Comparison of ENCODE assay signal across 9 mouse cellular contexts in the genomic region with DNA sequence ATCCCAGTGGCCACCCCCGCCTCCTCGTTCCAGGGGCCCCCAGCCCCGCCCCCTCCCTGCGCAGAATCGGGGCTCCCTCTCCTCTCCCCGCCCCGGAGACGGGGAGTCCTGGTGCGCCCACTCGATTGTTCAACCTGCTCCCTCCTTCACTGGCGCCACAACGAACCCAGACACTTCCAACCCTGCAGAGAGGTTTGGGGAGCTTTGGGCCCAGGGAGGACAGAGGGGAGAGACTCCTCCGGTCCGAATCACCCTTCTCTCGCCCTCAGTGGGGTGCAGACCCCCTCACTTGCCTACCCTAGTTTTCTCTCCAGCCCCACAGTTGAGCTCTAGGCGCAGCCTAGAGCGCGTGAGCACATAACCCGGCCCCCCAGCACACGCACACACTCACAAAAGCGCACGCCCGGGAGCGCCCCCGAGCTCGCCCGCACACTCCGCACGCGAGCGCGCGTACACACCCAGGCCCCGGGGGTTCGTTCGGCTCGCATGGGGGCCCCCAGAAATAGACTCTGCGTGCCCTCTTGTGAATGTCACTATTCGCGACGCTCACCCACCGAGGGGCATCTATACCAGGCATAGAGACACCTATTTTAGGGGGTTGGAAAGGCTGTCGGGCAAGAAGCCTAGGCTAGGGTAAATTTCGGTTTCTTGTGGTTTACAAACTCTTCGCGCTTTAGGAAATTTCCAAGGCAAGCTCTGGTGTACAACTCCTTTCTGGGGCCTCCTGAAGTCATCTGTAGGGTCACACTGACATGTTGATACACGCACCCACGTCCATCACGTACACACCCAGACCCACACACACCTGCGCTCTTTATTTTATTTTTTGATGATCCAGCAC. TPM values are rescaled to one million over a fixed set of nuclear protein-coding genes. Genes with fewer than 3 reads are reported as not detected.
A peak's percentile ranks its signal among the peaks of the same experiment; 100 is the strongest.
DNase-seq lines count a peak whose midpoint lies in the region; ATAC-seq and TF ChIP-seq lines count a peak whose summit lies in the region.
"Had no signal": no experiment of that assay in that cellular context is flagged by ENCODE, and none has a peak within 500 bp of the region (broad histone marks: within the 10 kb centered on the region; RNA-seq: fewer than 3 reads in every experiment).

Gene Nrn1, minus strand, starts transcription at position 401 of the 841 bp plus-strand sequence.

- no peak for ATAC-seq in heart, postnatal 0 days (ENCODE audit: insufficient read depth, low read depth)
- ATAC-seq in neural tube, embryonic 15.5 days (ENCODE audit: low FRiP score): peak; percentile 67

- intact Hi-C loops in heart, adult 2 months (cut with DNase I): loop anchor here (5.0 kb wide), 1 partner anchor 577 kb away; no protein-coding TSS in a partner anchor
- intact Hi-C loops in left cerebral cortex, postnatal 4 days (cut with DNase I): loop anchor here (5.0 to 10.0 kb wide), 3 partner anchors 453 to 720 kb away; no protein-coding TSS in a partner anchor

- H3K4me1 ChIP-seq in heart, adult 2 months (ENCODE audit: control insufficient read depth, insufficient read depth, low read length): no peaks in the 10 kb centered on the region
- peaks cover 16% of the 10 kb centered on the region; the same call in 1 of the 2 replicates for H3K4me1 ChIP-seq in heart, postnatal 0 days (ENCODE audit: control insufficient read depth, insufficient read depth)
- H3K4me1 ChIP-seq in neural tube, embryonic 15.5 days: peaks cover 32% of the 10 kb centered on the region

- WGBS in heart, adult 2 months: 5% methylated on average over 50 of the region's 50 CpGs
- 2% methylated on average over 50 of the region's 50 CpGs for WGBS in heart, postnatal 0 days
- under 1% methylated on average over 50 of the region's 50 CpGs for WGBS in neural tube, embryonic 15.5 days

- H3K9ac ChIP-seq in heart, adult 2 months (ENCODE audit: low read depth, low read length): no peak within 1 kb of the TSS
- H3K9ac ChIP-seq in heart, postnatal 0 days (replicated peaks; ENCODE audit: low read depth, low read length): no peak within 1 kb of the TSS
- H3K9ac ChIP-seq in neural tube, embryonic 15.5 days (replicated peaks): peak within 1 kb of the TSS; percentile 59

- H3K27ac ChIP-seq in heart, adult 2 months: no peak within 1 kb of the TSS
- no peak within 1 kb of the TSS; the same call in 1 of the 2 replicates for H3K27ac ChIP-seq in heart, postnatal 0 days (ENCODE audit: low read depth)
- peak within 1 kb of the TSS; percentile 94 for H3K27ac ChIP-seq in neural tube, embryonic 15.5 days (replicated peaks)

- H3K4me2 ChIP-seq in heart, postnatal 0 days (ENCODE audit: low read depth, low read length): peak within 1 kb of the TSS; percentile 85
- H3K4me2 ChIP-seq in neural tube, embryonic 15.5 days: peak within 1 kb of the TSS; percentile 71

- TF ChIP-seq CTCF in heart, adult 2 months (IDR thresholded peaks at IDR 0.05): no peak
- no peak for TF ChIP-seq CTCF in heart, postnatal 0 days (IDR thresholded peaks at IDR 0.05; ENCODE audit: low read depth)

- TF ChIP-seq EP300 in heart, adult 2 months (IDR thresholded peaks at IDR 0.05; ENCODE audit: insufficient read depth, low read depth, low read length): no peak
- no peak for TF ChIP-seq EP300 in heart, postnatal 0 days (IDR thresholded peaks at IDR 0.05; ENCODE audit: low read depth)

- H3K27me3 ChIP-seq in heart, adult 2 months (ENCODE audit: control insufficient read depth, insufficient read depth, low read length): peaks cover 17% of the 10 kb centered on the region
- H3K27me3 ChIP-seq in heart, postnatal 0 days (ENCODE audit: control insufficient read depth, insufficient read depth, low read length): peaks cover 74% of the 10 kb centered on the region
- peaks cover 20% of the 10 kb centered on the region for H3K27me3 ChIP-seq in neural tube, embryonic 15.5 days (replicated peaks)

- 0 out of 2 replicates have a peak, but pooled peaks cover 4% of the 10 kb centered on the region for H3K9me3 ChIP-seq in heart, postnatal 0 days (replicated peaks; ENCODE audit: control insufficient read depth, low read length)
- H3K9me3 ChIP-seq in neural tube, embryonic 15.5 days (replicated peaks): no peaks in the 10 kb centered on the region

- peak within 1 kb of the TSS; percentile 22; the same call in 1 of the 2 replicates for H3K4me3 ChIP-seq in heart, adult 2 months
- peak within 1 kb of the TSS; percentile 51 for H3K4me3 ChIP-seq in heart, postnatal 0 days (ENCODE audit: low read depth, low read length)
- H3K4me3 ChIP-seq in neural tube, embryonic 15.5 days (replicated peaks): peak within 1 kb of the TSS; percentile 46

- no peak for TF ChIP-seq POLR2A in heart, adult 2 months (IDR thresholded peaks at IDR 0.05; ENCODE audit: insufficient read depth, low read depth, low read length)

- H3K79me2 ChIP-seq in heart, adult 2 months (replicated peaks; ENCODE audit: control insufficient read depth, insufficient read depth, low read length): no peaks in the 10 kb centered on the region

- DNase-seq in heart, adult 2 months: peak in 1 of 2 experiments; percentile 27
- DNase-seq in heart, postnatal 4 days: no peak
- peak; percentile 39 for DNase-seq in CD4-positive, CD25-positive, alpha-beta regulatory T cell, adult 2 months (ENCODE audit: low read depth, low spot score)
- DNase-seq in cerebellum, postnatal 25 days: peak; percentile 86 to 90
- DNase-seq in heart, postnatal 0 days (ENCODE audit: low spot score): no peak
- peak; percentile 75 for DNase-seq in left cerebral cortex, postnatal 4 days
- DNase-seq in urinary bladder, postnatal 4 days (ENCODE audit: low spot score in 2 of 2): no peak

- no peaks in the 10 kb centered on the region for H3K36me3 ChIP-seq in heart, adult 2 months (ENCODE audit: control insufficient read depth, insufficient read depth, low read length)
- H3K36me3 ChIP-seq in heart, postnatal 0 days (replicated peaks; ENCODE audit: control insufficient read depth, insufficient read depth, low read length): no peaks in the 10 kb centered on the region
- H3K36me3 ChIP-seq in neural tube, embryonic 15.5 days: no peaks in the 10 kb centered on the region

RNA-seq across cellular contexts. Expression of gene Nrn1, which starts in this region (rescaled TPM):
- total RNA-seq in heart, adult 2 months (2021): 1 to 10 TPM; 3.5 TPM
- polyA plus RNA-seq in heart, adult 2 months (2012; rRNA removed): 6.0 and 8.8 TPM in 2 replicates
- total RNA-seq in heart, postnatal 4 days (2021): 1 to 10 TPM; 1.4 to 1.5 TPM
- 6.4 and 10.6 TPM in 2 replicates for total RNA-seq in heart, postnatal 0 days (2014; rRNA removed; ENCODE audit: low replicate concordance)
- 2.4 and 2.8 TPM in 2 replicates for polyA plus RNA-seq in heart, postnatal 0 days (2015; fragmentation: Nextera tagmentation; extraction: Ambion mirVana)
- 10 to 100 TPM; 22.6 to 29.6 TPM for total RNA-seq in left cerebral cortex, postnatal 4 days (2021)
- 59.0 and 71.6 TPM in 2 replicates for polyA plus RNA-seq in neural tube, embryonic 15.5 days (2015; fragmentation: Nextera tagmentation; extraction: Ambion mirVana)
- total RNA-seq: MEL had no signal

Comparison
In these comparisons a context has a peak if more than half of its experiments do, and no peak if none do; other contexts are left out.
1. DNase-seq: peak in CD4-positive, CD25-positive, alpha-beta regulatory T cell, adult 2 months (single experiment), cerebellum, postnatal 25 days (2 of 2) and left cerebral cortex, postnatal 4 days (single experiment); none in heart, postnatal 4 days (single experiment), heart, postnatal 0 days (single experiment) and urinary bladder, postnatal 4 days (0 of 2).
2. Peak in every context shown above with its lines, with median percentiles within 50 percentile points of each other: H3K4me3 ChIP-seq.